24 mouse cellular contexts compared by ENCODE assay signal in genomic region chr4:84222057-84222717, GRCm38 (mm10).
DNase-seq lines count a peak whose midpoint lies in the region; ATAC-seq and TF ChIP-seq lines count a peak whose summit lies in the region.
"Had no signal": no experiment of that assay in that cellular context is flagged by ENCODE, and none has a peak within 500 bp of the region (broad histone marks: within the 10 kb centered on the region; RNA-seq: fewer than 3 reads in every experiment).

No protein-coding gene starts in this region.

- no peaks in the 10 kb centered on the region for H3K36me3 ChIP-seq in forebrain, embryonic 11.5 days (ENCODE audit: control insufficient read depth, insufficient read depth, low read length)
- no peaks in the 10 kb centered on the region for H3K36me3 ChIP-seq in forebrain, embryonic 13.5 days (ENCODE audit: poor library complexity, severe bottlenecking)
- H3K36me3 ChIP-seq in kidney, postnatal 0 days (ENCODE audit: insufficient read depth, low read length) = no peaks in the 10 kb centered on the region
- H3K36me3 ChIP-seq in kidney, adult 2 months (ENCODE audit: control insufficient read depth, insufficient read depth, low read length) = no peaks in the 10 kb centered on the region
- no peaks in the 10 kb centered on the region for H3K36me3 ChIP-seq in intestine, postnatal 0 days (ENCODE audit: control insufficient read depth, insufficient read depth)
- H3K36me3 ChIP-seq: embryonic facial prominence, embryonic 10.5 days; limb, embryonic 10.5 days; liver, embryonic 15.5 days; lung, embryonic 15.5 days; neural tube, embryonic 12.5 days had no signal

- H3K27me3 ChIP-seq in forebrain, embryonic 11.5 days (ENCODE audit: control insufficient read depth, insufficient read depth, low read length) = no peaks in the 10 kb centered on the region
- no peaks in the 10 kb centered on the region for H3K27me3 ChIP-seq in forebrain, embryonic 13.5 days
- H3K27me3 ChIP-seq in kidney, postnatal 0 days (ENCODE audit: insufficient read depth, low read length) = no peaks in the 10 kb centered on the region
- no peaks in the 10 kb centered on the region for H3K27me3 ChIP-seq in kidney, adult 2 months (replicated peaks; ENCODE audit: control insufficient read depth, insufficient read depth, low read length)
- no peaks in the 10 kb centered on the region for H3K27me3 ChIP-seq in intestine, postnatal 0 days (replicated peaks; ENCODE audit: control insufficient read depth, insufficient read depth, low read length)
- H3K27me3 ChIP-seq: liver, embryonic 15.5 days; lung, embryonic 15.5 days; neural tube, embryonic 12.5 days had no signal

- 37% methylated on average over 4 of the region's 4 CpGs for WGBS in forebrain, embryonic 11.5 days
- 39% methylated on average over 4 of the region's 4 CpGs for WGBS in forebrain, embryonic 13.5 days
- 55% methylated on average over 4 of the region's 4 CpGs for WGBS in kidney, postnatal 0 days
- WGBS in kidney, adult 2 months = 75% methylated on average over 4 of the region's 4 CpGs
- 73% methylated on average over 4 of the region's 4 CpGs for WGBS in intestine, postnatal 0 days

- no peak for TF ChIP-seq POLR2A in kidney, adult 2 months (IDR thresholded peaks at IDR 0.05; ENCODE audit: low read depth, low read length)

- no peak for TF ChIP-seq CTCF in kidney, postnatal 0 days (IDR thresholded peaks at IDR 0.05; ENCODE audit: low read depth)
- TF ChIP-seq CTCF in kidney, adult 2 months (conservative IDR thresholded peaks at IDR 0.05; ENCODE audit: insufficient read depth, insufficient read length, low read depth, low read length) = no peak
- no peak for TF ChIP-seq CTCF in intestine, postnatal 0 days (IDR thresholded peaks at IDR 0.05; ENCODE audit: low read depth)

- DNase-seq in forebrain, embryonic 11.5 days (ENCODE audit: low spot score) = no peak
- peak; percentile 27 for DNase-seq in kidney, postnatal 0 days (ENCODE audit: low spot score)
- DNase-seq in kidney, adult 2 months = no peak
- DNase-seq in spleen, adult 18-20 months = no peak
- DNase-seq in natural killer cell, adult 2 months (ENCODE audit: low spot score in 2 of 2) = no peak
- no peak for DNase-seq in embryo, embryonic 10.5 days (ENCODE audit: low spot score)
- DNase-seq: adrenal gland, postnatal 25 days; cerebellum, adult 9-10 months; gastrocnemius, postnatal 10 days; kidney, postnatal 10 days; liver; lung, postnatal 4 days; midbrain, embryonic 14.5 days; right cerebral cortex, postnatal 14 days had no signal

- H3K27ac ChIP-seq in forebrain, embryonic 11.5 days (ENCODE audit: low read depth, low read length) = no peak overlapping the region
- H3K27ac ChIP-seq in forebrain, embryonic 13.5 days = no peak overlapping the region
- H3K27ac ChIP-seq in kidney, postnatal 0 days = no peak overlapping the region
- no peak overlapping the region for H3K27ac ChIP-seq in kidney, adult 2 months (ENCODE audit: insufficient read depth, low read depth, low read length)
- H3K27ac ChIP-seq in intestine, postnatal 0 days (ENCODE audit: low read depth, low read length) = no peak overlapping the region
- H3K27ac ChIP-seq: embryonic facial prominence, embryonic 10.5 days; limb, embryonic 10.5 days; liver, embryonic 15.5 days; lung, embryonic 15.5 days; neural tube, embryonic 12.5 days had no signal

- H3K4me1 ChIP-seq in forebrain, embryonic 11.5 days (replicated peaks; ENCODE audit: control insufficient read depth, insufficient read depth, low read length) = peaks cover 7% of the 10 kb centered on the region; the same call in 1 of the 2 replicates
- H3K4me1 ChIP-seq in forebrain, embryonic 13.5 days = 0 out of 2 replicates have a peak, but pooled peaks cover 6% of the 10 kb centered on the region
- H3K4me1 ChIP-seq in kidney, postnatal 0 days (replicated peaks; ENCODE audit: insufficient read depth, low read length) = no peaks in the 10 kb centered on the region
- no peaks in the 10 kb centered on the region for H3K4me1 ChIP-seq in kidney, adult 2 months (ENCODE audit: control insufficient read depth, insufficient read depth, low read length)
- no peaks in the 10 kb centered on the region for H3K4me1 ChIP-seq in intestine, postnatal 0 days (replicated peaks; ENCODE audit: control insufficient read depth, insufficient read depth, low read length)
- H3K4me1 ChIP-seq: liver, embryonic 15.5 days; lung, embryonic 15.5 days; neural tube, embryonic 12.5 days had no signal

- no peaks in the 10 kb centered on the region for H3K9me3 ChIP-seq in forebrain, embryonic 11.5 days (ENCODE audit: control insufficient read depth, low read length)
- no peaks in the 10 kb centered on the region for H3K9me3 ChIP-seq in forebrain, embryonic 13.5 days (replicated peaks)
- H3K9me3 ChIP-seq in kidney, postnatal 0 days (replicated peaks; ENCODE audit: low read length) = no peaks in the 10 kb centered on the region
- H3K9me3 ChIP-seq in intestine, postnatal 0 days (ENCODE audit: control insufficient read depth) = no peaks in the 10 kb centered on the region
- H3K9me3 ChIP-seq: embryonic facial prominence, embryonic 10.5 days; limb, embryonic 10.5 days; liver, embryonic 15.5 days; lung, embryonic 15.5 days; neural tube, embryonic 12.5 days had no signal

- H3K9ac ChIP-seq in forebrain, embryonic 11.5 days (ENCODE audit: low read length) = no peak overlapping the region
- no peak overlapping the region for H3K9ac ChIP-seq in forebrain, embryonic 13.5 days
- H3K9ac ChIP-seq in kidney, postnatal 0 days (ENCODE audit: low read depth, low read length) = no peak overlapping the region
- H3K9ac ChIP-seq in intestine, postnatal 0 days (ENCODE audit: low read depth, low read length) = no peak overlapping the region
- H3K9ac ChIP-seq: liver, embryonic 15.5 days; lung, embryonic 15.5 days; neural tube, embryonic 12.5 days had no signal

- H3K4me3 ChIP-seq in forebrain, embryonic 11.5 days (ENCODE audit: low read depth, low read length) = no peak overlapping the region
- no peak overlapping the region for H3K4me3 ChIP-seq in forebrain, embryonic 13.5 days
- H3K4me3 ChIP-seq in kidney, postnatal 0 days (replicated peaks; ENCODE audit: low read depth, low read length) = no peak overlapping the region
- no peak overlapping the region for H3K4me3 ChIP-seq in kidney, adult 2 months (ENCODE audit: insufficient read depth, low read depth, low read length)
- H3K4me3 ChIP-seq in intestine, postnatal 0 days (ENCODE audit: low read depth, low read length) = no peak overlapping the region
- H3K4me3 ChIP-seq: embryonic facial prominence, embryonic 10.5 days; layer of hippocampus, adult 2 months; limb, embryonic 10.5 days; liver, embryonic 15.5 days; lung, embryonic 15.5 days; neural tube, embryonic 12.5 days had no signal

- peak; percentile 56; the same call in 1 of the 2 replicates for ATAC-seq in forebrain, embryonic 11.5 days (replicated peaks; ENCODE audit: low FRiP score)
- ATAC-seq in forebrain, embryonic 13.5 days = no peak
- ATAC-seq in kidney, postnatal 0 days (replicated peaks; ENCODE audit: low FRiP score, low read depth) = no peak
- peak; percentile 38; the same call in 1 of the 2 replicates for ATAC-seq in intestine, postnatal 0 days
- ATAC-seq: CD4-positive, CD25-positive, alpha-beta regulatory T cell, adult 4 months had no signal

- H3K4me2 ChIP-seq in forebrain, embryonic 11.5 days (ENCODE audit: low read depth, low read length, severe bottlenecking) = no peak overlapping the region
- no peak overlapping the region for H3K4me2 ChIP-seq in forebrain, embryonic 13.5 days
- no peak overlapping the region for H3K4me2 ChIP-seq in kidney, postnatal 0 days (ENCODE audit: low read length)
- no peak overlapping the region for H3K4me2 ChIP-seq in intestine, postnatal 0 days (replicated peaks; ENCODE audit: low read depth)
- H3K4me2 ChIP-seq: heart, embryonic 11.5 days; liver, embryonic 15.5 days; lung, embryonic 15.5 days; neural tube, embryonic 12.5 days had no signal

Comparison
In these comparisons a context has a peak if more than half of its experiments do, and no peak if none do; other contexts are left out.
1. ATAC-seq: peak in forebrain, embryonic 11.5 days (single experiment) and intestine, postnatal 0 days (single experiment); none in forebrain, embryonic 13.5 days (single experiment) and kidney, postnatal 0 days (single experiment).